Mouse (Mus musculus): ENCODE results near the gene Per2. TPM values are rescaled to one million over a fixed set of nuclear protein-coding genes. Genes with fewer than 3 reads are reported as not detected.
"Not testable (repeated sequence)": the region's sequence is repeated elsewhere in the genome, so short reads cannot be mapped to it uniquely, and the experiment has no call there.

Per2 gene
- polyA plus RNA-seq, 2 experiments: 2.2 to 3.3 TPM

DNA sequence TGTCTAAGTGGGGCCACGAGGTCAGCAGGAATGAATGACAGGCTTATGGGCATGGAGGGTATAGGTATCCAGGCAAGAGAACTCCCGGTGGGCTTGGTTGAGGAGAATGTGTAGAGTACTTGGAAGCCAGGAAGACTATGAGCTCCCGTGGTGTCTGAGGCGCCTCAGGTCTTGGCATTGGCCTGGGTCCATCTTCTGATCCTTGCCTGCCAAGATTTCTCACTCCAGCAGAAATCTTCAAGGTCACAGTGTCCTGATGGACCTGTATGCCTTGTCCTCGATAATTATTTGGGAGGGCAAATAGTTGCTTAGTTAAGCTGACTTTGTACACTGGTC is 24.9 kb upstream of the Per2 start:
- WGBS (ENCODE audit: insufficient replicate concordance): 59% methylated on average over 5 of the region's 5 CpGs
- no peak for ATAC-seq (ENCODE audit: insufficient read depth)
- no peak overlapping the region for H3K9ac ChIP-seq (replicated peaks)

DNA sequence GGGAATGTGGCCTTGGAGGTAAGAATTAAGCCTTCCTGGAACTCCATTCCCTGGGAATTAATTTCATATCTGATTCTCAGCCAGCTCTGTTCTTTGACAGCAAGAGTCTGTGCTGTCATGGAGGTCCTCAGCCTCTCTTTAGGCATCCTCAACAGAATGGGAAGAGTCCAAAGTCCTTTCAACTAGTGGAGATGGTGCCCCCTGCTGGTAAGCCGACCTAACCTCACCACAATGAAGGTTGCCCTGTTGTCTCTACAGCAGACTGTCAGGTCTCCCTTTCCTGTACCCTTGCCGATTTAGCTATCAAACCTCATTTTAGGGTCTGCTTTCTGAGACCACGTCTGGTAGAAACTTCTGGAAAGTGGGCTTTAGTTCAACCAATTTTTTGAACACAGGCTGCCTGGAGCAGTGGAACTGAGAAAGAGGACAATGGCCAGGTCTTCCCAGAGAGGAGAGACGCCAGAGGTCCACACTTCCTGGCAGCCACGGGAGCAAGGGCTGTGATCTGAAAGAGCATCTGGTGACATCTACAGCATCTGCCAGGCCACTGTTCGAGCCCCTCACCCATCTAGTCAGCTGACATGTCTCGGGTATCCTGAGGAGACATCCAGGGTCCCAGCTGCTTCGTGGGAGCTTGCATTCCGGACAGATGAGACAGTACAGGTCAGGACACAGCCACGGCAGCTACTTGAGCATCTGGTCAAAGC is 24.3 kb upstream of the Per2 start:
- H3K27ac ChIP-seq: no peak overlapping the region
- no peak overlapping the region for H3K4me2 ChIP-seq (ENCODE audit: low read depth)
- DNase-seq (ENCODE audit: low read depth in 3 of 3, low spot score in 3 of 3) (peak; percentile 47 to 49 (median 49)), ATAC-seq (ENCODE audit: insufficient read depth) (peak; percentile 51; the same call in 1 of the 2 replicates)
- peak; percentile 89 for TF ChIP-seq CTCF (IDR thresholded peaks at IDR 0.05; ENCODE audit: low read depth)
- TF ChIP-seq EP300 (IDR thresholded peaks at IDR 0.05; ENCODE audit: low read depth): no peak
- H3K9me3 ChIP-seq (ENCODE audit: control insufficient read depth, low read length): no peaks in the 10 kb centered on the region
- H3K36me3 ChIP-seq (replicated peaks; ENCODE audit: control insufficient read depth, insufficient read depth, low read depth): no peaks in the 10 kb centered on the region
- H3K4me3 ChIP-seq (ENCODE audit: insufficient read depth in 1 of 2, low read depth in 2 of 2, low read length in 2 of 2): no peak overlapping the region
- 0 out of 4 replicates have a peak, but pooled peaks cover 0 to 2% of the 10 kb centered on the region in 2 experiments for H3K4me1 ChIP-seq (replicated peaks; ENCODE audit: control insufficient read depth in 2 of 2, insufficient read depth in 2 of 2, low read length in 1 of 2)
- H3K9ac ChIP-seq (replicated peaks): no peak overlapping the region
- 35% methylated on average over 10 of the region's 10 CpGs for WGBS (ENCODE audit: insufficient replicate concordance)
- no peaks in the 10 kb centered on the region for H3K27me3 ChIP-seq (ENCODE audit: control insufficient read depth, insufficient read depth, low read length)

More for the DNA sequence above, 24.9 kb upstream of the Per2 start:
- no peak for DNase-seq (ENCODE audit: low read depth in 3 of 3, low spot score in 3 of 3)
- Histone ChIP-seq H3K4me3 (ENCODE audit: insufficient read depth in 1 of 2, low read depth in 2 of 2, low read length in 2 of 2) (no peak overlapping the region), H3K9me3 (ENCODE audit: control insufficient read depth, low read length) (no peaks in the 10 kb centered on the region), H3K27ac (no peak overlapping the region), H3K4me1 (replicated peaks; ENCODE audit: control insufficient read depth in 2 of 2, insufficient read depth in 2 of 2, low read length in 1 of 2) (0 out of 4 replicates have a peak, but pooled peaks cover 0 to 2% of the 10 kb centered on the region in 2 experiments), H3K27me3 (ENCODE audit: control insufficient read depth, insufficient read depth, low read length) (no peaks in the 10 kb centered on the region), H3K4me2 (ENCODE audit: low read depth) (no peak overlapping the region), H3K36me3 (replicated peaks; ENCODE audit: control insufficient read depth, insufficient read depth, low read depth) (no peaks in the 10 kb centered on the region)
- TF ChIP-seq CTCF (IDR thresholded peaks at IDR 0.05; ENCODE audit: low read depth) (no peak), EP300 (IDR thresholded peaks at IDR 0.05; ENCODE audit: low read depth) (no peak)

DNA sequence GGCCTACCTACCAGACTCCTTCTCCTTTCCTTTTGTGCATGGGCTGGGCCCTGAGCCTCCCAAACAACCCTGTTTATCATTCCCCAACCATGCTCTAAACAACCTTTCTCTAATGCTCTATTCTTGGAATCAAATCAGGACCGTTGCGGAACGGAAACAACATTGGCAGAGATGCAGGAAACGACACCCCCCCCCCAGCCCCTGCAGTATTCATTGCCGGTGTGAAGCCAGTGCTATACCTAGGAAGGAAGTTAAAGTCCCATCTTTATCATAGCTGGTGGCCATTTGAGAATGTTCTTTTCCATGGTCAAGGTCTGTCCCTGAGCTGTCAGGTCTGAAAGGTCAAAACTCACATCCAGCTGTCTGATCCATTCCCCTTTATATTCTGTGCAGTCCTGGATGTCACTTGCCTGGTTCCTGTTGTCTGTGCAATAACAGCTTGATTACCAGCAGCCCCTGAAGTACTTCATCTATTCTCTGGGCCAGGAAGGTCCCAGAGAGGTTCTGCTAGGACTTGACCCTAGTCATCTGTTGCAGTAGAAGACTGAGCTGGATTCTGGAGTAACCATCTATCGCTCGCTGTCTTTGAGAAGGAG is 23.6 kb upstream of the Per2 start:
- H3K4me1 ChIP-seq (replicated peaks; ENCODE audit: control insufficient read depth in 2 of 2, insufficient read depth in 2 of 2, low read length in 1 of 2): 0 out of 4 replicates have a peak, but pooled peaks cover 0 to 2% of the 10 kb centered on the region in 2 experiments
- H3K36me3 ChIP-seq (replicated peaks; ENCODE audit: control insufficient read depth, insufficient read depth, low read depth): no peaks in the 10 kb centered on the region
- no peak overlapping the region for H3K4me2 ChIP-seq (ENCODE audit: low read depth)
- no peak overlapping the region for H3K4me3 ChIP-seq (ENCODE audit: insufficient read depth in 1 of 2, low read depth in 2 of 2, low read length in 2 of 2)
- H3K27ac ChIP-seq: no peak overlapping the region
- ATAC-seq (ENCODE audit: insufficient read depth): no peak
- no peak overlapping the region for H3K9ac ChIP-seq (replicated peaks)
- DNase-seq (ENCODE audit: low read depth in 3 of 3, low spot score in 3 of 3): no peak
- H3K27me3 ChIP-seq (ENCODE audit: control insufficient read depth, insufficient read depth, low read length): no peaks in the 10 kb centered on the region
- 44% methylated on average over 7 of the region's 7 CpGs for WGBS (ENCODE audit: insufficient replicate concordance)
- TF ChIP-seq CTCF (IDR thresholded peaks at IDR 0.05; ENCODE audit: low read depth): no peak
- H3K9me3 ChIP-seq (ENCODE audit: control insufficient read depth, low read length): no peaks in the 10 kb centered on the region

DNA sequence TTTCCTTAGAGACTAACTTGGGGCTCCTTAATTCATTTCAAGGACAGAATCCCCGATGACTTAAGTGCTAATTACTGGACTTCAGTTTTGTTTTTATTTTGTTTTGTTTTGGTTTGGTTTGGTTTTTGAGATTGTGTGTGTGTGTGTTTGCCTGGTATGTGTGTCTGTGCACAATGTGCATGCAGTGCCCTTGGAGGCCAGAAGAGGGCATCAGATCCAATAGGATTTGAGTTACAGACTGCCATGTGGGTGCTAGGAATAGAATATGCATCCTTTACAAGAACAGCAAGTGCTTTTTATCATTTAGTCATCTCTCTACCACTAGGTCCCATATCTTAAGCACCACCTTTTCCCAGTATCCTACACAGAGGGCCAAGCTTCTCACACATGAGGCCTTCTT is 19.8 kb upstream of the Per2 start:
- H3K36me3 ChIP-seq (replicated peaks; ENCODE audit: control insufficient read depth, insufficient read depth, low read depth): no peaks in the 10 kb centered on the region
- no peak for DNase-seq (ENCODE audit: low read depth in 3 of 3, low spot score in 3 of 3)
- H3K4me2 ChIP-seq (ENCODE audit: low read depth): no peak overlapping the region
- TF ChIP-seq CTCF (IDR thresholded peaks at IDR 0.05; ENCODE audit: low read depth) (peak; percentile 29; the same call in 1 of the 2 replicates), EP300 (IDR thresholded peaks at IDR 0.05; ENCODE audit: low read depth) (no peak)
- no peaks in the 10 kb centered on the region for H3K27me3 ChIP-seq (ENCODE audit: control insufficient read depth, insufficient read depth, low read length)
- ATAC-seq (ENCODE audit: insufficient read depth): no peak
- no peak overlapping the region for H3K9ac ChIP-seq (replicated peaks)
- H3K9me3 ChIP-seq (ENCODE audit: control insufficient read depth, low read length): no peaks in the 10 kb centered on the region
- H3K27ac ChIP-seq: no peak overlapping the region
- H3K4me1 ChIP-seq (replicated peaks; ENCODE audit: control insufficient read depth in 2 of 2, insufficient read depth in 2 of 2, low read length in 1 of 2): 0 out of 4 replicates have a peak, but pooled peaks cover 0 to 2% of the 10 kb centered on the region in 2 experiments
- WGBS (ENCODE audit: insufficient replicate concordance): 73% methylated on average over 1 of the region's 1 CpGs
- H3K4me3 ChIP-seq (ENCODE audit: insufficient read depth in 1 of 2, low read depth in 2 of 2, low read length in 2 of 2): no peak overlapping the region

DNA sequence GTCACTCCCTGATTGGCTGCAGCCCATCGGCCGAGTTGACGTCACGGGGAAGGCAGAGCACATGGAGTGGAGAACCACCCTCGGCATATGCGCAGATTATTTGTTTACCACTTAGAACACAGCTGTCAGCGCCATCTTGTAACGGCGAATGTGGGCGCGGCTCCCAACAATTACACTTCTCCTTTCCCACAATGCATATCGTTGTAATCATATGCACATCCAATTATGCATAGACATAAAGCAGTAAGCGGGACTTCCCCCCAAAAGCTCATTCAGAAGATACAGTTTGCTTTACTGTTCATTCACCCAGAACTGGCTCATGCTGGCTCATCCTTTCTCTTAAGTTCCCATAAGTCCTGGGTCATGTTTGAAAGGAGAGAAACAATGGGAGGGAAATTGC is 19.0 kb upstream of the Per2 start:
- not testable (repeated sequence) for ATAC-seq (ENCODE audit: insufficient read depth); H3K4me3 ChIP-seq (ENCODE audit: insufficient read depth in 1 of 2, low read depth in 2 of 2, low read length in 2 of 2)
- 79% methylated on average over 9 of the region's 13 CpGs for WGBS (ENCODE audit: insufficient replicate concordance)

More for the DNA sequence above, 19.0 kb upstream of the Per2 start:
- H3K9me3 ChIP-seq (ENCODE audit: control insufficient read depth, low read length); H3K27ac ChIP-seq; H3K4me2 ChIP-seq (ENCODE audit: low read depth); DNase-seq (ENCODE audit: low read depth in 3 of 3, low spot score in 3 of 3); H3K27me3 ChIP-seq (ENCODE audit: control insufficient read depth, insufficient read depth, low read length); H3K9ac ChIP-seq (replicated peaks); H3K4me1 ChIP-seq (replicated peaks; ENCODE audit: control insufficient read depth in 2 of 2, insufficient read depth in 2 of 2, low read length in 1 of 2); H3K36me3 ChIP-seq (replicated peaks; ENCODE audit: control insufficient read depth, insufficient read depth, low read depth): not testable (repeated sequence)

All from liver, embryonic 14.5 days (tissue).